Mouse (Mus musculus) heart, postnatal 0 days (tissue): Measurements from ENCODE around the gene Asb16.

Experiments used
- CTCF ChIP-seq: IDR thresholded peaks from 2 replicates; pipeline ENCODE4 v1.5.1; 2016; ENCODE audit warnings: antibody characterized with exemption, control low read depth, low read depth
- EP300 ChIP-seq: IDR thresholded peaks from 2 replicates; pipeline ENCODE4 v1.6.1; 2016; ENCODE audit warnings: antibody characterized with exemption, low read depth

DNA sequence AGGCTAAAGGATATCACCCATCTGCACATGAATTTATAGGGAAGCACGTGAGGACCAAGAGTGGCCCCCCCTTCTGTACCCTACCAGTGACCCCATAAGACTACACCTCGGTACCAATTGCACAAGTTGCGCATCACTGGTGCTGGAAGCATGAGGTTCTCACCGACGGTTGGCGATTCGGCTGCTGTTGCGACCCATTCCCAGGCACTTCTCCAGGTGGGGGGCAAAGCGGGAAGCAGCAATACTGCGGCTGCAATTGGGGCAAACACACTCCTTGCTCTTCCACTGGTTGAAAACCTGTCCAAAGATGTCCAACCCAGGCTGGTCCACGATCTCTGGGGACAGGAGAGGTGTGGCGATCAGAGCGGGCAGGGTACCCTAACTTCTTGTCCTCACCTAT, 25.4 kb downstream of the Asb16 start:
- no peak for TF ChIP-seq CTCF
- no peak for TF ChIP-seq EP300
